Mouse (Mus musculus) lung, embryonic 16.5 days (tissue): ENCODE measurements around the gene Slc3a1. TPM values are rescaled to one million over a fixed set of nuclear protein-coding genes. Genes with fewer than 3 reads are reported as not detected.

ENCODE experiments used
- ATAC-seq: fragments of 200-750 bp; cut with Nextera tagmentation; 2 replicates; pipeline ENCODE4 v1.8.0; 2017; ENCODE audit warnings: low read depth, mild to moderate bottlenecking, moderate library complexity
- H3K27ac ChIP-seq: fragments of 300-500 bp; sonication (generic); 2 replicates; pipeline ENCODE4 v1.5.1; 2014; ENCODE audit warnings: mild to moderate bottlenecking, control low read depth, low read length
- H3K27me3 ChIP-seq: fragments of 300-500 bp; sonication (generic); 2 replicates; pipeline ENCODE4 v1.6.1; 2014; ENCODE audit warnings: low read depth, low read length, mixed read lengths; ENCODE audit not compliant: control insufficient read depth, insufficient read depth
- H3K36me3 ChIP-seq: fragments of 300-500 bp; sonication (generic); 2 replicates; pipeline ENCODE4 v1.6.1; 2014; ENCODE audit warnings: low read length; ENCODE audit not compliant: control insufficient read depth, insufficient read depth
- H3K4me1 ChIP-seq: fragments of 300-500 bp; sonication (generic); replicated peaks from 2 replicates; pipeline ENCODE4 v1.6.1; 2014; ENCODE audit warnings: low read length, mixed read lengths; ENCODE audit not compliant: control insufficient read depth, insufficient read depth
- H3K4me2 ChIP-seq: fragments of 300-500 bp; sonication (generic); 2 replicates; pipeline ENCODE4 v1.6.1; 2014; ENCODE audit warnings: low read depth, low read length, control low read depth
- H3K4me3 ChIP-seq: fragments of 300-500 bp; sonication (generic); 2 replicates; pipeline ENCODE4 v1.5.1; 2014; ENCODE audit warnings: mild to moderate bottlenecking, low read length, control low read depth
- H3K9ac ChIP-seq: fragments of 300-500 bp; sonication (generic); 2 replicates; pipeline ENCODE4 v1.6.1; 2014; ENCODE audit warnings: low read length, control low read depth
- H3K9me3 ChIP-seq: fragments of 300-500 bp; sonication (generic); 2 replicates; pipeline ENCODE4 v1.6.1; 2016; ENCODE audit warnings: low read length; ENCODE audit not compliant: control insufficient read depth
- WGBS: fragments of 180-500 bp; shearing (Covaris S2); extraction: QIAGEN DNeasy Blood & Tissue Kit; methylation state at CpG from one replicate; pipeline ENCODE4 v1.1.7; 2014; 5-methylcytosine and 5-hydroxymethylcytosine counted together
- polyA plus RNA-seq: library from polyadenylated mRNA; unstranded; fragments of >200 nt; fragmentation: Nextera tagmentation; extraction: Ambion mirVana; gene quantifications from 2 replicates; pipeline ENCODE4 v1.2.1, GENCODE M21; 2015

Gene Slc3a1
- polyA plus RNA-seq, 1 experiment from 2014 or later: not detected

DNA sequence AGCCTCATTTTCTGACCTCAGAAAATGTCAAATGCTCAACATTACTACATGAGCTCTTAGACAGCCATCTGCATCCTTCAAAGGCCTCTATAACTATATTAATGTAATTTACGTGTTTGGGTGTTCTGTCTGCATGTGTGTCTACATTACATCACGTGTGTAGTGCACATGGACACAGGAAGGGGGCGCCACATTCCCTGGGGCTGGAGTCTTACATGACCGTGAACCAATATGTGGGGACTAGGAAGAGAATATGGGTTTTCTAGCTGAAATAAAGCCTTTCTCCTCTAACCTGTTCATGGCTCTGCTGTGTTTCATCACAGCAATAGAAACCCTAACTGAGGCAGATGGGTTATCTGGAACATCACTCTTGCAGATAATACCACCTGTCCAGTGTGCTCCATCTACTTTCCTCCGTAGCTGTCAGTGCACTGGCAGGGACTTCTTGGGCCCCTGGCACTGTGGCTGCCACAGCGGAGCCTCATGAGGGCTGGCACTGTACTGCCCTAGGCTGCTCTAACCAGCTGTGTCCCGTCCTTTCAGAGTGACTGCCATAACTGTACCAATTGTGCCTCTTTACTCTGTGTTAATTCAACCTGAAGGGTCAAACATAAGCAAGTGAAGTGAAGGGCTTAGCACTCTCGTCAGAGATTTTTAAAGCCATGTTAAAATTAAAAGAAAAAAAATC, 43.1 kb downstream of the Slc3a1 start:
- no peaks in the 10 kb centered on the region for H3K9me3 ChIP-seq
- no peak overlapping the region for H3K4me2 ChIP-seq
- H3K4me3 ChIP-seq: no peak overlapping the region
- H3K27me3 ChIP-seq: no peaks in the 10 kb centered on the region
- WGBS: 84% methylated on average over 8 of the region's 8 CpGs
- peaks cover 11% of the 10 kb centered on the region for H3K36me3 ChIP-seq
- no peak overlapping the region for H3K9ac ChIP-seq
- no peak overlapping the region for H3K27ac ChIP-seq
- no peaks in the 10 kb centered on the region for H3K4me1 ChIP-seq
- ATAC-seq: no peak

DNA sequence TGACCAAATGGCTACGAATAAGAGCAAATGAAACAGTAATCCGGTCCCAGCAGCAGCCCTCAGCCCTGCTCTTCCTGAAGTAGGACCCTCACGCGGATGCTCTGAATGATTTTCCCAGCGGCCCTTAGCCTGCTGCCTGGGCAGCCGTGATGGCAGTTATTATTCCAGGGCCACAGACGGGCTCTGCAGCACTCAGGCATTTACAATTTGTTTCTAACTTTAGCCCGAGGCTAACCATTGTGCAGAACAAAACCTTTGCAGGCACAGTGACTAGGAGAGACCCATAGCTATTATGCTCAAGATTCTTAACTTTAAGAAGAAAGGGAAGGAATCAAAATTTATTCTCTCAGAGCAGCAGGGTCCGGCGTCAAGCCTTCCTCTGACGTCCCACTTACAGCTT, 44.2 kb downstream of the Slc3a1 start:
- no peaks in the 10 kb centered on the region for H3K27me3 ChIP-seq
- H3K27ac ChIP-seq: no peak overlapping the region
- peaks cover 12% of the 10 kb centered on the region for H3K36me3 ChIP-seq
- 73% methylated on average over 11 of the region's 11 CpGs for WGBS
- H3K9ac ChIP-seq: no peak overlapping the region
- H3K9me3 ChIP-seq: no peaks in the 10 kb centered on the region
- ATAC-seq: no peak
- H3K4me3 ChIP-seq: no peak overlapping the region
- no peaks in the 10 kb centered on the region for H3K4me1 ChIP-seq
- H3K4me2 ChIP-seq: no peak overlapping the region

- H3K36me3 ChIP-seq: peaks cover 17% of the 10 kb centered on the region
- H3K9ac ChIP-seq: no peak overlapping the region
- no peaks in the 10 kb centered on the region for H3K4me1 ChIP-seq
- 84% methylated on average over 7 of the region's 7 CpGs for WGBS
- H3K4me3 ChIP-seq: no peak overlapping the region
- H3K27ac ChIP-seq: no peak overlapping the region
- H3K27me3 ChIP-seq: no peaks in the 10 kb centered on the region
- no peak overlapping the region for H3K4me2 ChIP-seq
- no peaks in the 10 kb centered on the region for H3K9me3 ChIP-seq
- ATAC-seq: no peak
Measured at GRCm38 (mm10) chr17:85073214-85073613, 45.0 kb downstream of the Slc3a1 start.

DNA sequence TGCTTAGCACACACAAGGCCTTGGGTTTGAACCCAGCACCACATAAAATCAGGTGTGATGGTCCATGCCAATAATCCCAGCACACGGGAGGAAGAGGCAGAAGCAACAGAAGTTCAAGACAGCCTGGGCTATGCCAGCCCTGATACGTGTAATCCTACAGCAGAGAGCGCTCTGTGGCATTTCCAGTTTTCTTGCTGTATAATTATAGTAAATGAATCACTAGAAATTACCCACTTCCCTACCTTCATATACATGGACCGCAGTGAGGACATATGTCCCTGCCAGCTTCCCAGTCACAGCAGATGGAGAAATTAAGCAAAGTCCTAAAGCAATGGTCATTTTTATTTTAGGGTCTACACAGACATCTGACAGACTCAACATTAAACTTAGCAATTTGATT, 45.9 kb downstream of the Slc3a1 start:
- H3K36me3 ChIP-seq: peaks cover 16% of the 10 kb centered on the region
- H3K9me3 ChIP-seq: no peaks in the 10 kb centered on the region
- WGBS: 93% methylated on average over 4 of the region's 4 CpGs
- no peak overlapping the region for H3K4me2 ChIP-seq
- no peaks in the 10 kb centered on the region for H3K4me1 ChIP-seq
- no peaks in the 10 kb centered on the region for H3K27me3 ChIP-seq
- ATAC-seq: no peak
- H3K4me3 ChIP-seq: no peak overlapping the region
- H3K9ac ChIP-seq: no peak overlapping the region
- H3K27ac ChIP-seq: no peak overlapping the region

DNA sequence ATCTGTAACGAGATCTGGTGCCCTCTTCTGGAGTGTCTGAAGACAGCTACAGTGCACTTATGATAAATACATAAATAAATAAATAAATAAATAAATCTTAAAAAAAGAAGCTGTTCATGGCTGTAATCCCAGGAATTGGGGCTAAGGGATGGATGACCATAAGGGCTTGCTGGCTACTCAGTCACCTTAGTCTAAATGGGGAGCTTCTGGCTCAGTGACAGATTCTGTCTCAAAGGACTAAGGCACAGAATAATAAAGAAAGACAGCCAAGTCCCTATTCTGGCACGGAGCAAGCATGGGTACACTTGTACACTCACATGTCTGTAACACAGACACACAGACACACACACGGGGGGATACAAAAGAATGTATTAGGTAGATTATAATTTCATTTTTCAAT, 51.1 kb downstream of the Slc3a1 start:
- Histone ChIP-seq H3K27me3 (no peaks in the 10 kb centered on the region), H3K9me3 (no peaks in the 10 kb centered on the region), H3K27ac (no peak overlapping the region), H3K4me3 (no peak overlapping the region), H3K4me1 (no peaks in the 10 kb centered on the region), H3K36me3 (peaks cover 19% of the 10 kb centered on the region), H3K9ac (no peak overlapping the region), H3K4me2 (no peak overlapping the region)
- ATAC-seq: no peak
- WGBS: 90% methylated on average over 3 of the region's 3 CpGs

DNA sequence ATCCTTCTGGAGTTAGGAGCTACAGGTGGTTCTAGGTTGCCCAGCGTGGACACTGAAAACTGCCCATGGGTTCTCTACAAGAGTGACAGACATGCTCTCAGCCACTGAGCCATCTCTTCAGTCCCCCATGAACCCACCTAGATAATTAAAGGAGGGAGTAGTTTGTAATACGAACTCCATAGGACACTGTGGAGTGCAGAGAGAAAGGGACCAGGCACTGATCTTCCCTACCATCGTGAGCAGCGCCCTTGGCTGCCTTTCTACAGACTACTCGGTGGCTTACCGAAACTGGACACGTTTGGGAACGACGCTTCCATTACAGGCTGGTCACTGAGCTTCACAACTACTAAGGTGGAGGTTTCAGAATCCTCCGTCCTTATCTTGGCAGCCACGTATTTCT, 52.6 kb downstream of the Slc3a1 start:
- H3K4me3 ChIP-seq: no peak overlapping the region
- no peak overlapping the region for H3K27ac ChIP-seq
- H3K4me1 ChIP-seq: no peaks in the 10 kb centered on the region
- 90% methylated on average over 11 of the region's 11 CpGs for WGBS
- H3K9me3 ChIP-seq: no peaks in the 10 kb centered on the region
- no peak overlapping the region for H3K9ac ChIP-seq
- no peaks in the 10 kb centered on the region for H3K27me3 ChIP-seq
- H3K4me2 ChIP-seq: no peak overlapping the region
- no peak for ATAC-seq
- H3K36me3 ChIP-seq: peaks cover 19% of the 10 kb centered on the region

DNA sequence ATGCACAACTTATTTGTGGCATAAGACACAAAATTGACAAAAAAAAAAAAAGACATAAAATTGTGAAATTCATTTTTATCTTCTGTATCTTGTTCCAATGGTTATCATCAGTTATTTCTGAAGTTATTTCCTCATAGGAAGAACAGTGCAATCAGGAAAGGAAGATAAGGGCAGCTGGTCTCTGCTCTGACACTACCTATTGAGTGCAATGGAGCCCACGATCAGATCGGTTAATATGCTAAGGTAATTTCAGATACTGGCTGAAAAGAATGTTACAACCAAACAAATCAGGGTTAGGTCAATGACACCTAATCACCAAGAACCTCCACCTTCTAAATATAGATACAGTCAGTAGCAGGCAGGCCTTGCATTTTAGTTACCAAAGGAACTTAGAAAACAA, 57.2 kb downstream of the Slc3a1 start:
- Histone ChIP-seq H3K27me3 (no peaks in the 10 kb centered on the region), H3K27ac (no peak overlapping the region), H3K4me1 (no peaks in the 10 kb centered on the region; the same call in 1 of the 2 replicates), H3K36me3 (peaks cover 5% of the 10 kb centered on the region; the same call in 1 of the 2 replicates), H3K9me3 (no peaks in the 10 kb centered on the region), H3K9ac (no peak overlapping the region), H3K4me3 (no peak overlapping the region), H3K4me2 (no peak overlapping the region)
- no peak for ATAC-seq
- WGBS: 83% methylated on average over 2 of the region's 2 CpGs

DNA sequence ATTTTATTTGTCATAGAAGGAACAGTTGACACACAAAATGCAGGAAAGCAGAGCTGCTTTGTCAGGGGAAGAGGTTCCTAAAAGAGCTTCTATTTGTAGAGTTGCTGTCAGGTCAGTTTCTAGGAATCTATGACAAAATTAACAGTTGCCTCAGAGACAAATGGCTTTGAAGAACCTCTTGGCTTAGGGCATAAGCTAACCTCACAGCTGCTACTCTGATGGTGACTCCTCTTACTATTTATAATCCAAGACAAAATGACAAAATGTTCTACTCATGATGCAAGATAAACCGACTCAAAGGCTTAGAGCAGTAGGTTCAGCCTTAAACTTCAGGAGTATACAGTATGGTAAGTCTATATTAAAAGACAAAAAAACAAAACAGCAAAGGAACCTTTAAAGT, 58.3 kb downstream of the Slc3a1 start:
- Histone ChIP-seq H3K4me2 (no peak overlapping the region), H3K4me1 (peaks cover 4% of the 10 kb centered on the region), H3K4me3 (no peak overlapping the region), H3K9me3 (no peaks in the 10 kb centered on the region), H3K27me3 (no peaks in the 10 kb centered on the region), H3K36me3 (no peaks in the 10 kb centered on the region), H3K9ac (no peak overlapping the region), H3K27ac (no peak overlapping the region)
- 88% methylated on average over 1 of the region's 1 CpGs for WGBS
- no peak for ATAC-seq

DNA sequence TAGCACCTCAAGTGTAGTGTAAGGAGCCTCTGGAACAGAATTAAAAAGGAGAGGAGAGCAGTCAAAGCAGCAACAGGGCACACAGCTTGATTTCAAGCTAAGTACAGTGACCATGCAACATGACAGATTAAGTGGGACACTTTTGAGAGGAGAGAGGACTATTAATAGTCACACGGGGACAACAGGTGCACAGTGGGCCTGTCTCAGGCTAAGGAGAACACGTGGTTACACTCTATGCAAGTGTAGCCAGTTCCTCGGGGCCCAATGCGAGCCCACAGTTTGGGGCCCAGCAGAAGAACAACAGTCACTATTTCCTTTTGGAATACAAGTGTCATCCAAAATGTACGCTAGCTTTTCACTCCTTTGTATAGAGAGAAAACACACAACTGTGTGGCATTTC, 59.4 kb downstream of the Slc3a1 start:
- no peak for ATAC-seq

DNA sequence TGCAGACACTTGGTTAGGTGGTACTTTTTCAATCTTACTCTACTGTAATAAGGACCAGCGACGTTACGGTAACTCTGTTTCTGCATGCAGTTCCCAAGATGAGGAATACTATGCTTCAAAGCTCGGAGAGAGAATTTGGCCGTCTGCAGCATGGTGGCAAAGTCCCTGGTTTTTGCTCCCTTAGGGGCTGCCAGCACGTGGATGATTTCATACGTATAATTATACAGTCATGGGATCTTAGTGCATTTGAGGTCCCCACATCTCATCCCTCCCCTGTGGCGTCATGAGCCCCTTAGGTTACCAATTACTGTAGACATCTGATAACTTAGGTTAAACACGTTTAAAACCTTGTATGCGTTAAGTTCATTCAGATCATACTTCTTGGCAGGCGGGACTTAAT, 60.2 kb downstream of the Slc3a1 start:
- H3K36me3 ChIP-seq: no peaks in the 10 kb centered on the region
- no peak overlapping the region for H3K4me2 ChIP-seq
- no peaks in the 10 kb centered on the region for H3K9me3 ChIP-seq
- no peak overlapping the region for H3K9ac ChIP-seq
- 82% methylated on average over 11 of the region's 11 CpGs for WGBS
- H3K27ac ChIP-seq: no peak overlapping the region
- H3K27me3 ChIP-seq: no peaks in the 10 kb centered on the region
- ATAC-seq: no peak
- H3K4me1 ChIP-seq: peaks cover 4% of the 10 kb centered on the region
- H3K4me3 ChIP-seq: no peak overlapping the region

More for the DNA sequence above, 59.4 kb downstream of the Slc3a1 start:
- Histone ChIP-seq H3K9ac (no peak overlapping the region), H3K27me3 (no peaks in the 10 kb centered on the region), H3K36me3 (no peaks in the 10 kb centered on the region), H3K4me1 (peaks cover 4% of the 10 kb centered on the region), H3K4me3 (no peak overlapping the region), H3K9me3 (no peaks in the 10 kb centered on the region), H3K27ac (no peak overlapping the region), H3K4me2 (no peak overlapping the region)
- WGBS: 88% methylated on average over 5 of the region's 5 CpGs
